Mouse (Mus musculus) kidney, embryonic 14.5 days (tissue): Measurements from ENCODE around the gene Mindy4. TPM values are rescaled to one million over a fixed set of nuclear protein-coding genes. Genes with fewer than 3 reads are reported as not detected.
A peak's percentile ranks its signal among the peaks of the same experiment; 100 is the strongest.

Experiments
- ATAC-seq: fragments of 200-750 bp; cut with Nextera tagmentation; 2 replicates; pipeline ENCODE4 v1.8.0; 2017; ENCODE audit warnings: moderate number of reproducible peaks, mild to moderate bottlenecking, moderate TSS enrichment, moderate library complexity; ENCODE audit not compliant: low FRiP score, low TSS enrichment
- H3K27ac ChIP-seq: fragments of 300-500 bp; sonication (generic); 2 replicates; pipeline ENCODE4 v1.5.1; 2014; ENCODE audit warnings: low read depth, mild to moderate bottlenecking, low read length, moderate library complexity, mixed read lengths
- H3K27me3 ChIP-seq: fragments of 300-500 bp; sonication (generic); 2 replicates; pipeline ENCODE4 v1.6.1; 2014; ENCODE audit warnings: mild to moderate bottlenecking, low read length; ENCODE audit not compliant: control insufficient read depth, insufficient read depth
- H3K36me3 ChIP-seq: fragments of 300-500 bp; sonication (generic); 2 replicates; pipeline ENCODE4 v1.6.1; 2014; ENCODE audit warnings: low read length, mixed read lengths; ENCODE audit not compliant: control insufficient read depth, insufficient read depth
- H3K4me1 ChIP-seq: fragments of 300-500 bp; sonication (generic); 2 replicates; pipeline ENCODE4 v1.6.1; 2014; ENCODE audit warnings: low read length, mixed read lengths; ENCODE audit not compliant: control insufficient read depth, insufficient read depth
- H3K4me2 ChIP-seq: fragments of 300-500 bp; sonication (generic); replicated peaks from 2 replicates; pipeline ENCODE4 v1.6.1; 2014; ENCODE audit warnings: low read depth, mild to moderate bottlenecking, low read length
- H3K4me3 ChIP-seq: fragments of 300-500 bp; sonication (generic); 2 replicates; pipeline ENCODE4 v1.5.1; 2014; ENCODE audit warnings: mild to moderate bottlenecking, low read length
- H3K9ac ChIP-seq: fragments of 300-500 bp; sonication (generic); 2 replicates; pipeline ENCODE4 v1.6.1; 2014; ENCODE audit warnings: low read depth, mild to moderate bottlenecking, low read length, moderate library complexity
- H3K9me3 ChIP-seq: fragments of 300-500 bp; sonication (generic); 2 replicates; pipeline ENCODE4 v1.6.1; 2016; ENCODE audit warnings: low read length; ENCODE audit not compliant: control insufficient read depth
- WGBS: fragments of 180-500 bp; shearing (Covaris S2); extraction: QIAGEN DNeasy Blood & Tissue Kit; methylation state at CpG from one replicate; pipeline ENCODE4 v1.1.7; 2014; 5-methylcytosine and 5-hydroxymethylcytosine counted together
- polyA plus RNA-seq: library from polyadenylated mRNA; unstranded; fragments of >200 nt; fragmentation: Nextera tagmentation; extraction: Ambion mirVana; gene quantifications from 2 replicates; pipeline ENCODE4 v1.2.1, GENCODE M21; 2014

Mindy4 gene
- polyA plus RNA-seq, 1 experiment from 2014 or later = 17.7 TPM

GRCm38 (mm10) chr6:55230048-55230447 lies 26.9 kb downstream of the Mindy4 start:
- 86% methylated on average over 8 of the region's 8 CpGs for WGBS
- Histone ChIP-seq H3K27ac (no peak overlapping the region), H3K4me2 (no peak overlapping the region), H3K9ac (no peak overlapping the region), H3K27me3 (no peaks in the 10 kb centered on the region), H3K4me3 (no peak overlapping the region), H3K4me1 (no peaks in the 10 kb centered on the region), H3K9me3 (no peaks in the 10 kb centered on the region), H3K36me3 (peaks cover 3% of the 10 kb centered on the region; the same call in 1 of the 2 replicates)
- no peak for ATAC-seq

GRCm38 (mm10) chr6:55232101-55232500 lies 28.9 kb downstream of the Mindy4 start:
- Histone ChIP-seq H3K4me1 (no peaks in the 10 kb centered on the region), H3K9me3 (no peaks in the 10 kb centered on the region), H3K27me3 (no peaks in the 10 kb centered on the region), H3K27ac (no peak overlapping the region), H3K4me2 (no peak overlapping the region), H3K4me3 (no peak overlapping the region), H3K9ac (no peak overlapping the region), H3K36me3 (peaks cover 3% of the 10 kb centered on the region; the same call in 1 of the 2 replicates)
- 93% methylated on average over 7 of the region's 7 CpGs for WGBS
- no peak for ATAC-seq

GRCm38 (mm10) chr6:55232524-55233264 lies 29.5 kb downstream of the Mindy4 start:
- H3K4me2 ChIP-seq = no peak overlapping the region

DNA sequence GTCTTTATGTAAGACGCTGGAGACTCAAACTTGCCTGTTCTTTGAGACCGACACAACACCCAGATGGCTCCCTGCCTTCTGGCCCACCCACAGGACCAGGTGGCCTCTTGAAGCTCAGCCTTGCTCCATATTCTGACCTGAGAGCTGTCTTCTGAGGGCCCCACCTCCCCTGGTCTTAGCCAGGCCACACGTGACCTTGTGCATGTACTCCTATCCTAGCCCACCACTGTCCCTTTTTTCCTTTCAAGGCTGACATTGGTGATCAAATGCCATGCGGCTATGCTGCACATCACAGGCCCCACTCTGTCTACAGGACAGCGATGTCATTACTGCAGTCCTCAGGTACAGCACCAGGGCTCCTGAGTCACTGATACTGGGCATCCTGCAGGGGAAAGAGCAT lies 30.1 kb downstream of the Mindy4 start:
- no peak overlapping the region for H3K4me3 ChIP-seq
- no peaks in the 10 kb centered on the region for H3K4me1 ChIP-seq
- ATAC-seq = no peak
- no peak overlapping the region for H3K4me2 ChIP-seq
- no peak overlapping the region for H3K9ac ChIP-seq
- no peak overlapping the region for H3K27ac ChIP-seq
- no peaks in the 10 kb centered on the region for H3K9me3 ChIP-seq
- 93% methylated on average over 5 of the region's 5 CpGs for WGBS
- no peaks in the 10 kb centered on the region for H3K27me3 ChIP-seq
- H3K36me3 ChIP-seq = peaks cover 3% of the 10 kb centered on the region; the same call in 1 of the 2 replicates

More at GRCm38 (mm10) chr6:55232524-55233264, 29.5 kb downstream of the Mindy4 start:
- Histone ChIP-seq H3K9me3 (no peaks in the 10 kb centered on the region), H3K9ac (no peak overlapping the region), H3K36me3 (peaks cover 3% of the 10 kb centered on the region; the same call in 1 of the 2 replicates), H3K27me3 (no peaks in the 10 kb centered on the region), H3K4me1 (no peaks in the 10 kb centered on the region), H3K27ac (no peak overlapping the region), H3K4me3 (no peak overlapping the region)
- peak; percentile 55; the same call in 1 of the 2 replicates for ATAC-seq
- WGBS = 77% methylated on average over 3 of the region's 3 CpGs

DNA sequence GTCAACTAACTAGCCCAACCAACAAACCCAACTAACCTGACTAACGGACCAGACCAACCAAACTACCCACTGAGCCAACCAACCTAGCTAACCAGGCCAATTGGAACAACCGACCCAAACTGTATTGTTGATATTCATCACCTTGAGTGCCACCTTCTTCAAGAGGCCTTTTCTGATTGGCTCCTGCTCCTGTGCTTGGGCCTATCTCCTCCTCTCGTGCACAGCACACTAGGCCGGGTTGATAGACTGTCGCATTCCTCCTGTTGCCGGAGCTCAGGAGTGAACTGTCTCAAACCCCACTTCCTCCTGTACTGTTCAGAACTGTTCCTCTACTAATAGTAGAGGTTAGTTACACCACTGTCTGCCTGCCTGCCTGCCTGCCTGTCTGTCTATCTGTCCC lies 31.5 kb downstream of the Mindy4 start:
- Histone ChIP-seq H3K4me2 (no peak overlapping the region), H3K9ac (no peak overlapping the region), H3K9me3 (no peaks in the 10 kb centered on the region), H3K4me3 (no peak overlapping the region), H3K36me3 (peaks cover 3% of the 10 kb centered on the region; the same call in 1 of the 2 replicates), H3K4me1 (no peaks in the 10 kb centered on the region), H3K27me3 (no peaks in the 10 kb centered on the region), H3K27ac (no peak overlapping the region)
- WGBS = 80% methylated on average over 6 of the region's 6 CpGs
- no peak for ATAC-seq

DNA sequence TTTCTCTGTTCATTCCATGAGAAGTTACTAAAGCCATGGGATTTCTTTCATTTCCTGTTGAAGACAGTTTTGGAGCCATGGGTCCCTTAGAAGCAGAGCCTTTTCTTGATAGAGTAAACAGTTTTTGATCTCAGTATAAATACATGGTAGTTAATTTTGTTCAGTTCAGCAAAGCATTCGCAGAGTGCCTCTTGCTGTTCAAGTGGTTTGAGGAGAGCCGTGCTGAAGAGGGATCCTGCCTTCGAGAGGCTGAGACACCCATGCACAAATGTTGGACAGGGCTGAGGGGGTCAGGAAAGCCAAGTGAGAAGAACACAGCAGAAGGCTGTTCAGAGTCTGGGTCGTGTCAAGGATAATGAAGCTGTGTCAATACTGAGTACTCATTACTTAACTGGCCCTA lies 32.5 kb downstream of the Mindy4 start:
- ATAC-seq = no peak

DNA sequence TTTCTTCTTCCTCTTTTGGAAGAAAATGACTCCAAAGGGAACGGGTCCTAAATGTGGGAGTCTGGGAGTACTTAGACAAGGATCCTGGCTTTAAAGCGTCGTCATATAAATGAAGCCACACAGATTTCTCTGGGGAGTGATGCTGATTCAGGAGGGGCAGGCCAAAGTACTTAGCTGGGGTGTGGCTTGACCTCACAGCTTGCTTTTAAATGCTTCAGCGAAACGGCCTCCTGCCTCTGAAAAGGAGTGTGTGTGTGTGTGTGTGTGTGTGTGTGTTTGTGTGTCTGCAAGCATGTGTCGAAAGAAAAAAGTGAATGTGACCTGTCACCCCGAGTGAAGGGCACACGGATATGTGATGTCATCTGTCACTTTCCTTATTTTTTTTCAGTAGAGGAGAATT lies 36.7 kb downstream of the Mindy4 start:
- Histone ChIP-seq H3K27me3 (no peaks in the 10 kb centered on the region), H3K9me3 (no peaks in the 10 kb centered on the region), H3K9ac (no peak overlapping the region), H3K4me2 (no peak overlapping the region), H3K36me3 (no peaks in the 10 kb centered on the region), H3K4me3 (no peak overlapping the region), H3K4me1 (no peaks in the 10 kb centered on the region), H3K27ac (no peak overlapping the region)
- ATAC-seq = no peak
- WGBS = 51% methylated on average over 8 of the region's 8 CpGs

More for the DNA sequence above, 32.5 kb downstream of the Mindy4 start:
- H3K9ac ChIP-seq = no peak overlapping the region
- no peaks in the 10 kb centered on the region for H3K4me1 ChIP-seq
- H3K4me3 ChIP-seq = no peak overlapping the region
- 79% methylated on average over 4 of the region's 4 CpGs for WGBS
- no peak overlapping the region for H3K4me2 ChIP-seq
- H3K9me3 ChIP-seq = no peaks in the 10 kb centered on the region
- no peaks in the 10 kb centered on the region for H3K27me3 ChIP-seq
- peaks cover 3% of the 10 kb centered on the region; the same call in 1 of the 2 replicates for H3K36me3 ChIP-seq
- H3K27ac ChIP-seq = no peak overlapping the region

- peaks cover 2% of the 10 kb centered on the region; the same call in 1 of the 2 replicates for H3K36me3 ChIP-seq
- H3K4me1 ChIP-seq = no peaks in the 10 kb centered on the region
- no peaks in the 10 kb centered on the region for H3K9me3 ChIP-seq
- 88% methylated on average over 9 of the region's 9 CpGs for WGBS
- H3K27ac ChIP-seq = no peak overlapping the region
- no peak overlapping the region for H3K4me2 ChIP-seq
- H3K4me3 ChIP-seq = no peak overlapping the region
- no peak for ATAC-seq
- H3K9ac ChIP-seq = no peak overlapping the region
- no peaks in the 10 kb centered on the region for H3K27me3 ChIP-seq
Measured at GRCm38 (mm10) chr6:55240591-55241260, 37.5 kb downstream of the Mindy4 start.

GRCm38 (mm10) chr6:55241479-55241878 lies 38.3 kb downstream of the Mindy4 start:
- Histone ChIP-seq H3K9me3 (no peaks in the 10 kb centered on the region), H3K27ac (no peak overlapping the region)
- 74% methylated on average over 5 of the region's 5 CpGs for WGBS

More at GRCm38 (mm10) chr6:55241479-55241878, 38.3 kb downstream of the Mindy4 start:
- Histone ChIP-seq H3K27me3 (no peaks in the 10 kb centered on the region), H3K9ac (no peak overlapping the region), H3K4me2 (no peak overlapping the region), H3K36me3 (peaks cover 2% of the 10 kb centered on the region; the same call in 1 of the 2 replicates), H3K4me1 (no peaks in the 10 kb centered on the region), H3K4me3 (no peak overlapping the region)
- ATAC-seq = no peak
